Mouse (Mus musculus): ENCODE data around the gene Lamp2.
A peak's percentile ranks its signal among the peaks of the same experiment; 100 is the strongest.
"Not testable (repeated sequence)": the region's sequence is repeated elsewhere in the genome, so short reads cannot be mapped to it uniquely, and the experiment has no call there.

Gene Lamp2

GRCm38 (mm10) chrX:38455890-38456634 lies at the start of gene Lamp2:
Gene Lamp2, minus strand, starts transcription at chrX:38456454.
- peak; percentile 89 for DNase-seq (ENCODE audit: low spot score)

DNA sequence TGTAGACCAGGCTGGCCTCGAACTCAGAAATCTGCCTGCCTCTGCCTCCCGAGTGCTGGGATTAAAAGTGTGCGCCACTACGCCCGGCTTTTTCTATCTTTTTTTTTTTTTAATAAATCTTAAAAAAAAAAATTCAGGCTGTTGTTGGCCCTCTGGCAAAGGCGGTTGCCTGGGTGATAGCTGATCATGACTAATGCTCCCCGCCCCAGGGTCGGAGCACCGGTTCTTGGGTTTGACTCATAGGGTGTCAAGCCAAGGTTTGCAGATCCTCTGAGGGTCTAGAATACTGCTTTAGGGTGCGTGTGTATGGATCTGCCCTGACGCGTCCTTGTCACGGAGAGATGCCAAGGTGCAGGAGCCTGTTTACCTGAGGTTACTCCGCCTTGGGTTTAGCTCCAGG lies 48.6 kb upstream of the Lamp2 start:
- no peak for DNase-seq (ENCODE audit: low spot score)

- not testable (repeated sequence) for DNase-seq (ENCODE audit: low spot score)
These were observed 45.9 kb upstream of the Lamp2 start for GRCm38 (mm10) chrX:38502182-38502581.

DNA sequence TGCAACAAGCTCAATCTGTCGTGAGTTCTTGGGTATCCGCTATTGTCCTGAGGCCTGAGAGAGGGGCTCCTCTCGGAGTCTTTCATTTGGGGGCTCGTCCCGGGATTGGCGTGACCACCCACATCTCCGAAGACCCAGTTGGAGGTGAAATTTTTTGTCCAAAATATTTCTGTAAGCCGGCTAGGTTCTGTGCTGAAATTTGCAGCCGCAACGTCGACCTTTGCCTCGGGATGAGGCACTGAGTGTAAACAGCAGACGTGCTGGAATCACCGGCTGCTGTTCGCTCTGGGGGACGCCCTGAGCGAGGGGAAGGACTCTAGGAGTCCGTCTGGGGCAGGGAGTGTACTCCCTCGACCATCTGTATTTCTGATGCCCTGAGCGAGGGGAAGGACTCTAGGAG lies 29.2 kb upstream of the Lamp2 start:
- not testable (repeated sequence) for DNase-seq (ENCODE audit: low spot score)

DNA sequence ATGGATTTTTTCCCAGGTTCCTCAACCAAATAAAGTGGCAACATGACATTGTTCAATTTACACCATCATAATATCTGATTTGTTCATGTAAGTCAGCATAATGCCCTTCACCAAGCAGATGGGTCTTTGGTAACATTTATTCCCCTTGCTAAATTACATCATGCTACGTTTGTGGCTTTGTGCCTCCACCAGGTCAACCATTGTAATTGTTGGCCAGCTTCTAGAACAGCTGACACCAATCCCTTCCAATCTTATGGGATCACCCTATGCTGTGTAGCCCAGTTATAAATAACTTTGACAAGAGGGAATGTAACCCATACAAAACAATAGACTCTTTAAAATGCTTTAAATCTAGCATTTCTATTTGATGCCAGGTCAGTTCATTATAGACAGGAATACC lies 22.3 kb upstream of the Lamp2 start:
- no peak for DNase-seq (ENCODE audit: low spot score)

DNA sequence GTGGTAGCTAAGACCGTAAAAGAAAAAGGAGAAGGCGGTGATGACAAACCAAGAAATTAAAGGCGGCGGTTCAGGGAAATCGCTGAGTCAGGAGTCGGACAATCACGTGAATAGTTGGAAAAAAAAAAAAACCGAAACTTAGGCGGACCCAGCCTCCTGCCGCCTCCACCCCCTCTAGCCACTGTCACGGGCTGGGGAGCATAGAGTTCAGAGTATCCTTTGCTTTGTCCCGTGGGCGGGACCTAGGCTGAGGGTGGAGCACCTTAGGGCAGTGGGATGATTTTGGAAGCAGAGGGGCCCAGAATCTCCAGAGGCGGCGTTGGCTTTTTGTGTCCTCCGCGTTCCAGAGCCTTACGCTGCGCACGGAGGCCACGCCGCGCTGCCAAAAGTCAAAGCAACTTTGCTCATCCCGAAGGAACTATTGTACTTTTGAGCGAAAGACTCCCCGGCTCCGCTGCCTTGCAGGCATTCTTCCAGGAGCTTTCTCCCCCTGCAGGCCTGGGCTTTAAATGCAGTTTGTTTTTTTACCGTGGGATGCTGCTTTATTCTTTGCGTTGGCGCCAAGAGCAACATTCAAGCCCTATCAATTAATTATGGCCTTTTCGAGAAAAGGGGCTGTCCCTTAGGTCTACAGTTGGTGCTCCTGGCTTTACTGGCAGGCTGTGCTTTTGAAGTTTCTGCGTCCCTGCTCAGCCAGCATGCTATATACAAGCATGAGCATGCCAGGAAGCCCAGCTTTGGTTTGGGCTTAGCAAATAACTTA lies 17.5 kb upstream of the Lamp2 start:
- DNase-seq (ENCODE audit: low spot score): peak; percentile 83

DNA sequence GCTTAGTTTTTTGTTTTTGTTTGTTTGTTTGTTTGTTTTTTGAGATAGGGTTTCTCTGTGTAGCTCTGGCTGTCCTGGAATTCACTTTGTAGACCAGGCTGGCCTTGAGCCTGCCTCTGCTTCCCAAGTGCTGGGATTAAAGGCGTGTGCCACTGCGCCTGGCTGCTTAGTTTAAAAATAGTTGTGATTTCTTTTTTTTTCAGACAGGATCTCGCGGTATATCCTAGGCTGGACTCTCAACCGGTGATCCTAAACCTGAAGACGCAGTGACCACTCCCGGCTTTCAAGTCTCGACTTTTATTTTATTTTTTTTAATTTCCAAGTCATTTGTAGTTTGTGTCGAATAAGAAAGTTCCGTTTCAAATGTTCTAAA lies 16.9 kb upstream of the Lamp2 start:
- DNase-seq (ENCODE audit: low spot score): peak; percentile 9

DNA sequence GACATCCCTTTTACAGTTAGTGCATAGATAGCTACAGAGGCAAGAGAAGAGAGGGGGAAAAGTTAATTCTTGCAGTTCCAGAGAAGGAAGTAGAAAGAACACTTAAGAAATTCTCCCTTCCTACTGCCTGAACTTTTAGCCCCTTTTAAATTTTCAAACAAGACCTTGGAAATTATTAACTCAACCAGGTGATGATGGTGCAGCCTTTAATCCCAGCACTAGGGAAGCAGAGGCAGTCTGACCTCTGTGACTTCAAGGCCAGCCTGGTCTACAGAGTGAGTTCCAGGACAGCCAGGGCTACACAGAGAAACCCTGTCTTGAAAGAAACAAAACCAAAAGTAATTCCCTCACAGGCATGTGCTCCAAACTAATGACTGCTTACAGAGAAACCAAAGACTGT lies 10.0 kb upstream of the Lamp2 start:
- no peak for DNase-seq (ENCODE audit: low spot score)

GRCm38 (mm10) chrX:38463160-38463559 lies 6.9 kb upstream of the Lamp2 start:
- no peak for DNase-seq (ENCODE audit: low spot score)

GRCm38 (mm10) chrX:38462101-38462500 lies 5.8 kb upstream of the Lamp2 start:
- DNase-seq (ENCODE audit: low spot score): no peak

GRCm38 (mm10) chrX:38460887-38461286 lies 4.6 kb upstream of the Lamp2 start:
- no peak for DNase-seq (ENCODE audit: low spot score)

DNA sequence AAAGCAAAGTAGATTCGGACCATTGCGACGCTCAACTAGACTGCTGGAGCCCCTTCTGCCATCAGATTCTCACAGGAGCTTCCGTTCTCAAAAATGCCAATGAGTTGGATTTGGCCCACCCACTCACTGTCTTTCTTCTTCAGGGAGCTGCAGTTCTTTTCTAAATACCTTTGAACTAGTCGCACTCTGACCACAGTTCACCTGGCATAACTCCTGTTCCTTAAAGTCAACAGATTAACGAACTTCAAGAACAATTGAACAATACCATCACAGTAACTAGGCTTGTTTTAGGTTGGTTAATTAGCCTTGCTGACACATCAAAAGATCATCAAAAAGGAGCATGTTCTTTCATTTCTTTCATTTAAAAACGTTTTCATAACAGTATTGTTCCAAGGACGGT lies 2.8 kb upstream of the Lamp2 start:
- no peak for DNase-seq (ENCODE audit: low spot score)

- DNase-seq (ENCODE audit: low spot score): no peak
These were observed 367 bp upstream of the Lamp2 start for GRCm38 (mm10) chrX:38456635-38457006.

GRCm38 (mm10) chrX:38455474-38455873 lies 780 bp downstream of the Lamp2 start:
- DNase-seq (ENCODE audit: low spot score): no peak

GRCm38 (mm10) chrX:38454900-38455299 lies 1.4 kb downstream of the Lamp2 start:
- DNase-seq (ENCODE audit: low spot score): no peak

- DNase-seq (ENCODE audit: low spot score): no peak
These were observed 2.3 kb downstream of the Lamp2 start for GRCm38 (mm10) chrX:38453924-38454323.

- no peak for DNase-seq (ENCODE audit: low spot score)
These were observed 5.8 kb downstream of the Lamp2 start for GRCm38 (mm10) chrX:38450476-38450875.

DNA sequence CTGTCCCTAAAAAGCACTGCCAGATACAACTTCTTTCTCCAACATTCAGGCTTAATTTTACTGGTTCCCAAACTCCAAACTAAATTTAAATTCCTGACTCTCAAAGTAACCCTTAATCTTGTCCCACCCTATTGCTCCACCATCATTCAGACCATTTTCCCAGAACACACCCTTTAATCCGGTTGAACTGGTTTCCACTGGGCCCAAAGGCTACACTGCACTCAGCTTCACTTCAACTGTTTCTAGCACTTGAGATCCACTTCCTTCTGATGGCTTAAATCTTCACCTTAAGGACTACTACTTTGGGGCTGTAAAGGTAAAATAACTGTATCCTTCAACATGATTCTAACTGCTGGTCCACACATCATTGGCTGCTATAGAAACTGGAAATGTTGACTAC lies 10.5 kb downstream of the Lamp2 start:
- DNase-seq (ENCODE audit: low spot score): no peak

DNA sequence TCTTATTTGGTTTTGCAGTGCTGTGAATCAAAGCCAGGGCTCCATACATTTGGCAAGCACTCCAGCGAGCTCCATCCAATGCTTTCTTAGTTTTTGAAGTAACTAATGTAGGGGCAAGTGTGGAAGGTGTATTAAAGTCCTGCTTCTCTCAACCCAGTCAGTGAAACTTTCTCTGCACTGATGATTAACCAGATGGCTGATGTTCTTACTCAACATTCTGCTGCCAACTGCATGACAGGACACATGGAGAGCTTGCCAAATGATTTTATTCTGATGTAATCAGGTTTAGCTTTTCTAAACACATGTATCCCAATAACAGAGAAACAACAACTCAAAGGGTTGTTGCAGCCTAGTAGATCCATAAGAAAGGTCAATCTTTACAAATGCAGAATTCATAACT lies 13.8 kb downstream of the Lamp2 start:
- no peak for DNase-seq (ENCODE audit: low spot score)

GRCm38 (mm10) chrX:38439629-38440028 lies 16.6 kb downstream of the Lamp2 start:
- DNase-seq (ENCODE audit: low spot score): no peak

GRCm38 (mm10) chrX:38438147-38438791 lies 18.0 kb downstream of the Lamp2 start:
- peak; percentile 16 for DNase-seq (ENCODE audit: low spot score)

DNA sequence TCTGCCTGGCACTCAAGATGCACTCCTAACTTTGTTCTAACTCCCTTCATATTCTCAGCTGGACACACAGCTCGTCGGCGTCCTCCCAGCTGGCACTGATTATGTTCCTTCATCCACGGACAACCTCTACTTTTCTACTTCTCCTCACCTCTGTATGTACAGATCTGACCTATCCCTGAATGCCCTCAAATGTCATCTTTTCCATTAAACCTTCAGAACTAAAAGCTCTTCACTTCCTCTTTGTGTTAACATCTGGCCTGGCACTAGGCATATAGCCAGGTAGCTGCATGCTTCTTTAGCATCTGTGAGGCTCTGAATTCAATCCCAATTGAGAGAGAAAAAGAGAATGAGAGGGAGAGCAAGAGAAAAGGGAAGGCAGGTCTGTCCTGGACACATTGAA lies 26.8 kb downstream of the Lamp2 start:
- DNase-seq (ENCODE audit: low spot score): no peak

- no peak for DNase-seq (ENCODE audit: low spot score)
These were observed 27.3 kb downstream of the Lamp2 start for GRCm38 (mm10) chrX:38428818-38429440.

All from testis, postnatal 14 days (tissue).